Mouse (Mus musculus): ENCODE results near the gene Gja3. TPM values are rescaled to one million over a fixed set of nuclear protein-coding genes. Genes with fewer than 3 reads are reported as not detected.

The Gja3 gene
- polyA plus RNA-seq (2015; fragmentation: Nextera tagmentation; extraction: Ambion mirVana) = 0.42 and 1.0 TPM in 2 replicates

DNA sequence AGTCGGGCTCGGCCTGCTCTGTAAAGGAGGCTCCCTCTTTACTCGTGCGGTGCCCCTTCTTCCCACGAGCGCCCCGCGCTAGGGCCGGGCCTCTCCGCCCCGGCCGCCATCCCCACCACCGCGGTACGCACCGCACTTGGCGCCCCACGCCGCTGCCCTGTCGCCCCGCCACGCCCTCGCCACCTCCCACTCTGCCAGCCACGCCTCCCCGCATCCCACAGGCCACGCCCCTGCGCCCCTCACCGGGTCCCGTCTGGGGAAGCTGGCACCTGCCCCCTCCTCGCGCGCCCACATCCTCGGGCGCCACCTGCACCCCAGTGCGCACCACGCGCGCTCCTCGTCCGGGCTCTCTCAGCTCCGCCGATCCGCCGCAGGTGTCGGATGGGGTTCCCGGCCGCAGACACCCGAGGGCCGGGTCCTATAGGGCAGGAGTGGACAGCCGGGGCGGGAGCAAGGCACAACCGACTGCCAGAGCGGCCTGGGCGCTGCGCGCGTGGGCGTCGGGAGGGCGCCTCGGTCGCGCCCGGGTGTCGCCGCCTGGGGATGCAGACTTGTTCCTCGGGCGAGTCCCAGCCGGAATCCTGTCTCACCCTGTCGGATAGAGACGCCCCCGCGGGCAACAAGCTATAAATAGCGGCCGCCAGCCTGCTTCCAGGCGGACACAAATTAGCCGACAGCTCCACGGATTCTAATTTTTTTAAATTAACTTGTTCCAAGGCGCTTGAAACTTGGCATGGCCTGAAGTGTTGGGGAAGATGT, at the start of gene Gja3:
Gja3 (minus strand) TSS at position 538 of the 759 bp plus-strand sequence.

DNA sequence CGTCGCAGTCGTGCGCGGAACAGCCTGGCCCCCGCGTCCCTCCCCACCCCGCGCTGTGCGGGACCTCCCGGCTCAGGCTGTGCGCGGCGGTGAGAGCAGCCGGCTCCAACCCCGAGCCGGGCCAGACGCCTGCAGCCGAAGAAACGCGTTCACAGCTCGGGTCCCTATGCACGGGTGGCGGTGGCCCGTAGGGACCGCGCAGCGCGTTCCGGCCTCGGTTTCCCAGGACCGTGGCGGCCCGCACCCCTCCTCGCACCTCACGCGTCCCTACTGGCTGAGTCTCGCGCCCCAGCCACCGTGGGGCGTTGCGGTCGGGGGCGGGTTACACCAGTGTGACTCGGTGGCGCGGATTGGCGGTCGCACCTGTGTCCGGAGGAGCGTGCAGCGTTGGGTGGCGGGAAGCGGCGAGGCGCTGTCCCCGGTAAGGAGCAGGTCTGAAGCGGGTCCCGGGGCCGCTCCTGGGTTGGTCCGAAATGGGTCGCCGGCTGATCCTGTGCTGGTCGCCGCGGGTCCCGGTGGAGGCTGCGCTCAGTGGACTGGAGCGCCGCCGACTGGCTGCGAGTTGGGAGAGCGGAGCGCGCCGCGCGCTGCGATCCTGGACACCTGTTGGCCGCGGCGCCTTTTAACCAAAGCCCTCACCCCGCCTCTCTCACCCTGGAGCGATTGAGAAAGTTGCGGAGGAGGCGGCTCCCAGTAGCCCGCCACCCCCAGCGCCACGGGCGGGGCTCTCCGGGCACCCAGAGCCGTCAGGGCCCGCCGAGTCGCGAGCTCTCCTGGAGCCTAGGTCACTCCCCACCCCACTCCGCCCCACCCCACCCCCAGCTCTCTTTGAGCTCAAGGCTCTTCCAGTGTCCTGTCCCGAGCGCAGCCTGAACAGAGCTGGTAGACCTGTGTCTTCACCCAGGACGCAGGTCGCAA, 46.5 kb upstream of the Gja3 start, which contains the start of gene Gjb2:
Gjb2 (minus strand) TSS at position 597 of the 918 bp plus-strand sequence.

Other genes starting within 250 kb of the Gja3 start
- 24.8 TPM in 2 replicates for gene Zmym5, start 246.4 kb downstream of the Gja3 start, polyA plus RNA-seq (2015; fragmentation: Nextera tagmentation; extraction: Ambion mirVana)
- 20.5 and 21.0 TPM in 2 replicates for gene Zmym2, start 171.4 kb downstream of the Gja3 start, polyA plus RNA-seq (2015; fragmentation: Nextera tagmentation; extraction: Ambion mirVana)
- gene Gjb2, start 46.6 kb upstream of the Gja3 start, polyA plus RNA-seq (2015; fragmentation: Nextera tagmentation; extraction: Ambion mirVana) = 13.9 and 19.7 TPM in 2 replicates
- 0.15 and 0.17 TPM in 2 replicates for gene Gm4491, start 57.8 kb upstream of the Gja3 start, polyA plus RNA-seq (2015; fragmentation: Nextera tagmentation; extraction: Ambion mirVana)
- gene Gjb6, start 75.5 kb upstream of the Gja3 start, polyA plus RNA-seq (2015; fragmentation: Nextera tagmentation; extraction: Ambion mirVana) = 23.6 and 38.6 TPM in 2 replicates

Measured in neural tube, postnatal 0 days (tissue).